Mouse (Mus musculus) forebrain, embryonic 12.5 days (tissue): ENCODE results near the gene Aamdc. TPM values are rescaled to one million over a fixed set of nuclear protein-coding genes. Genes with fewer than 3 reads are reported as not detected.

ENCODE experiments used
- ATAC-seq: fragments of 200-750 bp; cut with Nextera tagmentation; 2 replicates; pipeline ENCODE4 v1.8.0; 2017; ENCODE audit warnings: moderate TSS enrichment; ENCODE audit not compliant: low FRiP score
- H3K27ac ChIP-seq: fragments of 300-500 bp; sonication (generic); 2 replicates; pipeline ENCODE4 v1.5.1; 2016; ENCODE audit warnings: mild to moderate bottlenecking
- H3K27me3 ChIP-seq: fragments of 300-500 bp; sonication (generic); 2 replicates; pipeline ENCODE4 v1.6.1; 2016; ENCODE audit warnings: mild to moderate bottlenecking
- H3K36me3 ChIP-seq: fragments of 300-500 bp; sonication (generic); replicated peaks from 2 replicates; pipeline ENCODE4 v1.6.1; 2016; ENCODE audit warnings: mild to moderate bottlenecking
- H3K4me1 ChIP-seq: fragments of 300-500 bp; sonication (generic); 2 replicates; pipeline ENCODE4 v1.6.1; 2016
- H3K4me2 ChIP-seq: fragments of 300-500 bp; sonication (generic); 2 replicates; pipeline ENCODE4 v1.6.1; 2016; ENCODE audit warnings: mild to moderate bottlenecking, moderate library complexity
- H3K4me3 ChIP-seq: fragments of 300-500 bp; sonication (generic); replicated peaks from 2 replicates; pipeline ENCODE4 v1.5.1; 2016; ENCODE audit warnings: mild to moderate bottlenecking
- H3K9ac ChIP-seq: fragments of 300-500 bp; sonication (generic); 2 replicates; pipeline ENCODE4 v1.6.1; 2016; ENCODE audit warnings: mild to moderate bottlenecking
- H3K9me3 ChIP-seq: fragments of 300-500 bp; sonication (generic); 2 replicates; pipeline ENCODE4 v1.6.1; 2016
- whole genome bisulfite sequencing: fragments of 180-500 bp; shearing (Covaris S2); methylation state at CpG from one replicate; pipeline ENCODE4 v1.1.7; 2016; 5-methylcytosine and 5-hydroxymethylcytosine counted together
- polyA plus RNA-seq: library from polyadenylated mRNA; unstranded; fragments of >200 nt; fragmentation: Nextera tagmentation; extraction: Ambion mirVana; gene quantifications from 2 replicates; pipeline ENCODE4 v1.2.1, GENCODE M21; 2016

Gene Aamdc
- polyA plus RNA-seq, 1 experiment from 2014 or later: 36.5 TPM

DNA sequence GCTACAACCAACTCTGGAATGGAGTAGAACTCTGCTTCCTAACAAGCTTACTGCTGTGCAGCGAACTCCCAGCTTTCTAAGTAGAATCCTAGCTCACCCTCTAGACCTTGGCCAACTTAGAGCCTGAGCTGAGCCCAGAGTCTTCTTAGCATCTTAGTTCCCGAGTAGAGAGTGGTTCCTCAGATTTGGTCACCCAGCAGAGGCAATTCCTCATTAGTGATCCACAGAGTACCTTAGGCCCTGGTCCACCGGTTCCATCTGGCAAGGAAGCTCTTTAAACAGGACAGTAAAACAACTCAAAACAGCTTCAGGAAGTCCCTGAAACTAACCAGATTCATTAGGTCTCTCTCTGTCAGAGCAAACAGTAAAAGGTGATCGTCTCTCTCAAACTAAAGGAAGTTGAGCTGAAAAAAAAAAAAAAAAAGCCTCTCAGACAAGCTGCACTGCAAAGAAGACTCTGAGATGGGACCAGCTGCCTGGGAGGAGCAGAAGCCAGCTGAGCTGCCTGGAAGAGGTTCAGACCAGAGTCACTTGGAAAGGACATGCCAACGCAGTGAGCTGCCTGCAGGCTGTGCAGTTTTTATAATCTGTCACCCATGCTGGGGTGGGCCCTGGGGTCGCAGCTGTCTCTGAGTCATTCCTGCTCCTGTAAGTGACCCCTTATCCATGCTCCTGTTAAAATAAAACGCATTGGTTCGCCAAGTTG lies 783 bp downstream of the Aamdc start:
- H3K4me1 ChIP-seq: peaks cover 11% of the 10 kb centered on the region
- H3K4me2 ChIP-seq: peak overlapping the region; percentile 85
- WGBS: 32% methylated on average over 8 of the region's 8 CpGs
- H3K27ac ChIP-seq: no peak overlapping the region; the same call in 1 of the 2 replicates
- H3K9me3 ChIP-seq: no peaks in the 10 kb centered on the region
- no peaks in the 10 kb centered on the region for H3K27me3 ChIP-seq
- no peaks in the 10 kb centered on the region; the same call in 1 of the 2 replicates for H3K36me3 ChIP-seq
- no peak for ATAC-seq
- H3K4me3 ChIP-seq: peak overlapping the region; percentile 99
- peak overlapping the region; percentile 99 for H3K9ac ChIP-seq

DNA sequence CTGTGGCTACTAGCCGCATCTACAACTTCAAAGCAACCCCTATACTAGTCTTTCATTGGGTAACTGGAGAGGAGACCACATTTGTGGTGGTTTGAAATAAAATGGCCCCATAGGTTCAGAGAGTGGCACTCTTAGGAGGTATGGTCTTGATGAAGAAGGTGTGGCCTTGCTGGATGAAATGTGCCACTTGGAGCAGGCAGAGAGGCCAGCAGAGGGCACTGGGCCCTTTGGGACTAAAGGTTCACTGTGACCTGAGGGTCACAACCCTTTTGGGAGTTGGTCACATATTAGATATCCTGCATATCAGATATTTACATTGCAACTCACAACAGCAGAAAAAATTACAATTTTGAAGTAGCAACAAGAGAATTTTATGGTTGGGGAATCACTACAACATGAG lies 8.9 kb downstream of the Aamdc start:
- no peaks in the 10 kb centered on the region for H3K4me1 ChIP-seq
- no peak overlapping the region for H3K4me3 ChIP-seq
- H3K9ac ChIP-seq: no peak overlapping the region
- no peak for ATAC-seq
- H3K4me2 ChIP-seq: no peak overlapping the region
- no peaks in the 10 kb centered on the region for H3K9me3 ChIP-seq
- H3K27ac ChIP-seq: no peak overlapping the region
- no peaks in the 10 kb centered on the region for H3K27me3 ChIP-seq
- WGBS: 93% methylated on average over 1 of the region's 1 CpGs
- no peaks in the 10 kb centered on the region; the same call in 1 of the 2 replicates for H3K36me3 ChIP-seq

DNA sequence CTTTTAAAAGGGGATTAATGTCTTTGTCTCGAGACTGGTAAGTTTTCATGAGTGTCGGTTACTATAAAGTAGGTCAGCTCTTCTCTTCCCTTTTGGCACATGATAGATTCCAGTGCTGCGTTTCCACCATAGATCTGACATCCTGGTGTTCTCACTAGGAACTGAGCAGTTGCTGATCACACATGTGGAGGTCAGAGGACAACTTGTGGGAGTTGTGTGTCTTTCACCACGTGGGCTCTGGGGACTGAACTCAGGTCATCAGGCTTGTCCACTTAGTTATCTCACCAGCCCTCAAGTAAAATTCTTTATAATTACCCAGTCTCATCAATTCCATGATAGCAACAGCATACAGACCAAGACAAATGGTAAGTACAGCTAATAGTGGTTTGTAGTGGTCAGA lies 9.9 kb downstream of the Aamdc start:
- no peak overlapping the region for H3K4me2 ChIP-seq
- no peaks in the 10 kb centered on the region for H3K9me3 ChIP-seq
- no peak overlapping the region for H3K9ac ChIP-seq
- H3K36me3 ChIP-seq: no peaks in the 10 kb centered on the region; the same call in 1 of the 2 replicates
- H3K27ac ChIP-seq: no peak overlapping the region
- H3K4me1 ChIP-seq: no peaks in the 10 kb centered on the region
- no peaks in the 10 kb centered on the region for H3K27me3 ChIP-seq
- no peak for ATAC-seq
- WGBS: 81% methylated on average over 4 of the region's 4 CpGs
- H3K4me3 ChIP-seq: no peak overlapping the region

DNA sequence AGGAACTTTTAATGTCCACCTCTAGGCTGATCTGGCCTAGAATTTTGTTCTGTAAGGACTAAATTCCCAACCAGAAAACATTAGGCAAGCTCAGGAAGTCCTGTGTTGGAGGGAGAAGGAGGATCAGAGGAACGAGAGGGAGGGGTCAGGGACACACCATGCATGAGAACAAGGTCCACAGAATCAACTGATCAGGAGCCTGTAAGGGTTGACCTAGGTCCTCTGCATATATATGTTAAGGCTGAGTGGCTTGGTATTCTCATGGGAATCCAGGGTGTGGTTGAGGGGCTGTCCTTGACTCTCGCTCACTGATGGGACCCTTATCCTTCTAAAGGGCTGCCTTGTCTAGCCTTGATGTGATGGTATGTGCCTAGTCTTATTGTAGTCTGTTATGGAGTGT lies 15.7 kb downstream of the Aamdc start:
- Histone ChIP-seq H3K9me3 (no peaks in the 10 kb centered on the region), H3K4me2 (no peak overlapping the region), H3K36me3 (no peaks in the 10 kb centered on the region; the same call in 1 of the 2 replicates), H3K4me3 (no peak overlapping the region), H3K4me1 (no peaks in the 10 kb centered on the region), H3K27me3 (no peaks in the 10 kb centered on the region), H3K27ac (no peak overlapping the region), H3K9ac (no peak overlapping the region)
- WGBS: 85% methylated on average over 2 of the region's 2 CpGs
- no peak for ATAC-seq

DNA sequence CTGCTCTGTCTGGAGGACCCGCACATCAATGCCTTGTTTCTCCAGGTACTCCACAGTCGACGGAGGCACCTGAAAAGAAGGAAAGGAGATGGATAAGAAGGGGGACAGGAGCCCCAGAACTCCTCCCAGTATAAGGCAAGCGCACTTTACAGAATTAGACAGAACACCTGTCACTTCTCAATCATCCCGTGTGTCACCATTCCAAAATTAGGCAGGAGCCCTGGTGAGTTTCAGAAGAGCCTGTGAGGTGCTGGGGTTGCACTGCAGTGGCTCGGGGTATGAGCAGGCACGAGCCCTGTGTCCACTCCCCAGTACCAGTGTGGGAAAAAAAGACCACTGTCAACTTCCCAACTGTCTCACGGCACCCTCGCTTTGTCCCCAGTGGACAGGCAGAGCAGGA lies 28.6 kb downstream of the Aamdc start:
- WGBS: 92% methylated on average over 9 of the region's 9 CpGs
- Histone ChIP-seq H3K4me1 (no peaks in the 10 kb centered on the region), H3K4me2 (no peak overlapping the region), H3K4me3 (no peak overlapping the region), H3K9ac (no peak overlapping the region), H3K27ac (no peak overlapping the region), H3K36me3 (no peaks in the 10 kb centered on the region; the same call in 1 of the 2 replicates), H3K9me3 (no peaks in the 10 kb centered on the region), H3K27me3 (no peaks in the 10 kb centered on the region)
- no peak for ATAC-seq

DNA sequence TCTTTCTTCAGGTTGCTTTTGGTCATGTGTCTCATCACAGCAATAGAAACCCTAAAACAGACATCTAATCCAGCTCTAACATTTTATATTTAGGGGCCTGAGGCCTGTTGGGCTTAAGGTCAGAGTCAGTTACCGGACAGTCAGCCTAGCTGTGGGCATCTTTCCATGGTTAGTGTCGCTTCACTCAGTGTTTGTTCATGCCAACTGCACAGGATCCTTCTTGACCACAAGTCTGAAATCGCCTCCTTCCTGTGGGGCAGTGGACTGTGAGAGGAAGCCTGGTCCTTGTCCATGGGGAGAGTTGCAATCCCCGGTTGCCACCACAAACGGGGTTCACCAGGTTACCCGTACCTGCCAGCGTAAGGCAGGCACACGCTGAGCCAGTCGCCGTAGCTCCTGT lies 30.0 kb downstream of the Aamdc start:
- ATAC-seq: no peak
- Histone ChIP-seq H3K27me3 (no peaks in the 10 kb centered on the region), H3K9me3 (no peaks in the 10 kb centered on the region), H3K36me3 (no peaks in the 10 kb centered on the region; the same call in 1 of the 2 replicates), H3K27ac (no peak overlapping the region), H3K9ac (no peak overlapping the region), H3K4me3 (no peak overlapping the region), H3K4me2 (no peak overlapping the region), H3K4me1 (no peaks in the 10 kb centered on the region)
- WGBS: 95% methylated on average over 10 of the region's 10 CpGs

DNA sequence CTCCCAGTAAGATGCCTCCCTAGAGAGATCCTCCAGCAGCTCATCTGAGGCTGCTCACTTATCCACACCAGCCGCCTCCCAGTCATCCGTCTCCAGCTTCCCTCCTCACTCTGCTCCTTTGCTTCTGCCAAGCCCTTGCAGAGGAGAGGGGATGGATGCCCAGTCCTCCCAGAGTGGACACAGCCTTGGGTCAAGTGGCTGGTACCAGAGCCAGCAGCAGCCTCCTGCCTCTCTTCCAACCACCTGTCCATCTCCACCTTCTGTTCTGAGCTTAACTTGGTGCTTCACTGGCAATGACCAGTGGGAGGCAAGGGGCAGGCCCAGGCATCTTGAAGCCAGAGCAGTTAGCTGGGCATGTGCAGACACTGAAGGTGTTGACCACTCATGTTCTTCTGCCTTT lies 32.8 kb downstream of the Aamdc start:
- H3K4me1 ChIP-seq: no peaks in the 10 kb centered on the region
- no peak overlapping the region for H3K4me2 ChIP-seq
- no peaks in the 10 kb centered on the region for H3K9me3 ChIP-seq
- H3K27me3 ChIP-seq: no peaks in the 10 kb centered on the region
- no peak overlapping the region for H3K27ac ChIP-seq
- H3K4me3 ChIP-seq: no peak overlapping the region
- WGBS: 100% methylated on average over 2 of the region's 2 CpGs
- no peak overlapping the region for H3K9ac ChIP-seq
- peaks cover 25% of the 10 kb centered on the region for H3K36me3 ChIP-seq
- ATAC-seq: no peak

DNA sequence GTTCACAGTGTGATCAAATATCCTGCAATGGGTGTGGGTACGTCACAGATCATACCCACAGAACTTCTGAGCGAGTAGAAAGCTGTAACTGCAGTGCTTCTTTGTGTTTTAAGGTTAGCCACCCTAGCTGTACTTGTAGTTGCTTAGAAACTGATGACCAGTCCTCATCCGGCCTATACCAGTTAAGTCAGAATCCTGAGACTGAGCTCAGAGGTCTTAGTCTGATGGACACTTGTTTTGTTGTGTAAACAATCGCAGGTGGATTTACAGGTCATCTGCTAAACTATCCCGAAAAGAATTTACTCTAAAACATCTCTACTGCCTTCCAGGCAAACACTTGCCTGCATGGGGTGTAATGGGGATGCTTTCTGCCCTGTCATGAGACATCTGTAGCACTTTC lies 42.7 kb downstream of the Aamdc start:
- Histone ChIP-seq H3K36me3 (peaks cover 92% of the 10 kb centered on the region), H3K4me3 (no peak overlapping the region), H3K27me3 (no peaks in the 10 kb centered on the region), H3K9me3 (no peaks in the 10 kb centered on the region), H3K27ac (no peak overlapping the region), H3K4me2 (no peak overlapping the region), H3K4me1 (no peaks in the 10 kb centered on the region), H3K9ac (no peak overlapping the region)
- ATAC-seq: no peak
- 90% methylated on average over 5 of the region's 5 CpGs for WGBS

DNA sequence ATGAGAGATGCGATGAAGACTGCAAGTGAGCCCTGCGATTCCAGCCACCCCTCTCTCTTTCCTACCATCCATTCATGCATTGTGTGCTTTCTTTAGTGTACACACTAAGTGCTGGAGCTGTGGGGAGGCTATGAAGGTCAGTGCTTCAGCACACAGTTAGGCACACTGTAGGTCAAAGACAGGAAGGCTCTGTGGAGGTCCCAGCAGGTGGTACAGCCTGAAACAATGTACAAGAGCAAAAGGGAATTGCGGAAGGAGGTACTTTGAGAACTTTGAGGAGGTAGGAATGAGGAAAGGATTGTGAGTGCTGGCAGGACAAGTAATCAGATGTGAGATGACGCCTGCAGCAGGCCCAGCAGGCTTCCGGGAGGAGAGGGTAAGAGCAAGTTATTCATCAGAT lies 43.8 kb downstream of the Aamdc start:
- Histone ChIP-seq H3K9me3 (no peaks in the 10 kb centered on the region), H3K27ac (no peak overlapping the region), H3K4me3 (no peak overlapping the region), H3K36me3 (peaks cover 92% of the 10 kb centered on the region), H3K9ac (no peak overlapping the region), H3K4me1 (no peaks in the 10 kb centered on the region), H3K4me2 (no peak overlapping the region), H3K27me3 (no peaks in the 10 kb centered on the region)
- ATAC-seq: no peak
- WGBS: 83% methylated on average over 5 of the region's 5 CpGs

DNA sequence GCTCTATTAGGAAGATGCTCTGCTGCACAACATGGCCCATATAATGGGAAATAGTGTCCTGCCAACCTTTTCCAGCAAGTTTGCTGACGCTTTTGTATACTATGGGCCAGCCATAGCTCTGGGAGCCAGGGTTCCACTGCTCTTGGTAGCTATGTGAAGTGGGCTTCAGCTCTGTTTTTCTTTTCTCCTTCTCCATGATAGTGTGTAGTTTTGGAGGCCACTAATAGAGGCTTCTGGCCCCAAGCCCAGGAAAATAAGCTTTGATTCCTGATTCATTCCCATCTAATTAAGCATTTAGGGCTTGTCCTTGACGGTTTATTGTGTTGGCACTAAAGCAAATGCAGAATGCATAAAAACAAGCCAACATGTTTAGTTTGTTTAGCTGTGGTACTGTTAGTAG lies 59.4 kb downstream of the Aamdc start:
- H3K4me1 ChIP-seq: no peaks in the 10 kb centered on the region
- H3K27ac ChIP-seq: no peak overlapping the region
- no peak overlapping the region for H3K4me2 ChIP-seq
- no peak overlapping the region for H3K4me3 ChIP-seq
- no peaks in the 10 kb centered on the region for H3K9me3 ChIP-seq
- H3K27me3 ChIP-seq: no peaks in the 10 kb centered on the region
- H3K36me3 ChIP-seq: peaks cover 67% of the 10 kb centered on the region
- H3K9ac ChIP-seq: no peak overlapping the region
- 80% methylated on average over 2 of the region's 2 CpGs for WGBS
- ATAC-seq: no peak

DNA sequence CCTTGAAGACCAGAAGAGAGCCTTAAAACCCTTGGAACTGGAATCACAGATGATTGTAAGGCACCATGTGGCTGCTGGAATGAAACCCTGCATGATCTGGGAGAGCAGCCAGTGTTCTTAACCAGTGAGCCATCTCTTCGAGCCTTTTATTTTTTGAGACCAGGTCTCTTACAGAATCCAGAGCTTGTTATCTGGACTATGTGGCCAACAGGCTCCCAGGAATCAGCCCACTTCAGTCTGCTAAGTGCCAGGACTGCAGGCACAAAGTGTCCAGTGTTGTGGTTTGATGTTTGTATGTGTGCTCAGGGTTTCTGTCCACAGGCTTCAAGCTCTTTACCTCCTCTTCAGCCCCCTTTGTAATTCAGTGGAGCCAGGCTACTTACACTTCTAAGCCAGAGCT lies 64.5 kb downstream of the Aamdc start:
- H3K27ac ChIP-seq: no peak overlapping the region

DNA sequence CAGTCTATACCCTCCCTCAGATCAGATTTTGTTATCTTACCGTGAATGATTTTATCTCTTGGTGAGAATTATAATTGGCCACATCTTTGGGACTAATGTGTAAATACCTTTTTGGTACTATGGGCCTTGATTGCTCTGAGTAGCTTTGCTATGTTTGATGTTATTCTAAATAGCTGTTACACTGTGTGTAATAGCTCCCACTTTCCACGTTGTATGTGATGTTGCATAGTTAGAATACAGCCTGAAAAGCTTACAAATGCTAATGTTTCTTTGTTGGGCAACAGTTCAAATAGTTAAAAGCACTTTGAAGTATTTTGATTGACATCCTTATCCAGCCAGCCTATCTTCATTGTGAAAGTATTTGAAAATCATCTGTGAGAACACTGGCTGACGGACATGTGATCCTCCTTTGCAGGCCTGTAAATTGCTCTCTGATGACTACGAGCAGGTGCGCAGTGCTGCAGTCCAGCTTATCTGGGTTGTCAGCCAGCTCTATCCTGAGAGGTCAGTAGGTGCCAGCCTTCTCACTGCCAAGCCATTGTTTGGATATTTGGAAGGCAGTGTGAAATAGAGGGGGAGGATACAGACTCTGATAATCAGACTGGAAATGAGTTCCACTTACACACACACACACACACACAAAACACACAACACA lies 78.6 kb downstream of the Aamdc start:
- peaks cover 50% of the 10 kb centered on the region for H3K36me3 ChIP-seq
- 77% methylated on average over 5 of the region's 5 CpGs for WGBS
- H3K27ac ChIP-seq: no peak overlapping the region
- no peaks in the 10 kb centered on the region for H3K4me1 ChIP-seq
- no peak overlapping the region for H3K4me3 ChIP-seq
- H3K9me3 ChIP-seq: no peaks in the 10 kb centered on the region
- H3K9ac ChIP-seq: no peak overlapping the region
- ATAC-seq: no peak
- H3K4me2 ChIP-seq: no peak overlapping the region
- no peaks in the 10 kb centered on the region for H3K27me3 ChIP-seq

More for the DNA sequence above, 64.5 kb downstream of the Aamdc start:
- Histone ChIP-seq H3K9me3 (no peaks in the 10 kb centered on the region), H3K4me1 (no peaks in the 10 kb centered on the region), H3K9ac (no peak overlapping the region), H3K36me3 (peaks cover 89% of the 10 kb centered on the region), H3K4me2 (no peak overlapping the region), H3K27me3 (no peaks in the 10 kb centered on the region), H3K4me3 (no peak overlapping the region)
- 68% methylated on average over 1 of the region's 1 CpGs for WGBS
- no peak for ATAC-seq
